Mouse (Mus musculus): Measurements from ENCODE around the gene Tlnrd1.

DNA sequence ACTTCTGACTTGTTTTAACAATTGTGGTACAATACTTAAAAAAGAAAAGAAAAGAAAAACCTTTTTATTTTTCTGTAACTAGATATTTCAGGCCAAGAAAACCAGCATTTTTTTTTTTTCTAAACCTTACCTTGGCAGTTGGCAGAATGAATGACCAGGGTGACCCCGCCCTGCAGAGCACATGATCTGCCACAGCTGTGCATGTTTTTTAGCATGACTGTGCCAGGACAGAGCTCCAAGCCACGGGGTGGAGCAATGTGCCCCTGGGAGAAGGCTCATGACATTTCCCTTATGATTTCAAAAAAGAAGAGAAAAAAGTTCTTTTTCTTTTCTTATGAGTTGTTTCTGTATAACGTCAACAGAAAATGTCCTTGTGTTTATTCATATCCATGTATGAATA, 5.3 kb upstream of the Tlnrd1 start:
- TF ChIP-seq CTCF (IDR thresholded peaks at IDR 0.05; ENCODE audit: insufficient read depth, low read length) (no peak), POLR2A (IDR thresholded peaks at IDR 0.05; ENCODE audit: borderline replicate concordance, extremely low read depth, low read depth, low read length) (no peak)

All from lung, adult 2 months (tissue).